In genomic region chr8:105471314-105472015, GRCm38 (mm10) we compare ENCODE assay signal across 8 mouse cellular contexts. TPM values are rescaled to one million over a fixed set of nuclear protein-coding genes. Genes with fewer than 3 reads are reported as not detected.
A peak's percentile ranks its signal among the peaks of the same experiment; 100 is the strongest.
DNase-seq lines count a peak whose midpoint lies in the region; ATAC-seq and TF ChIP-seq lines count a peak whose summit lies in the region.

Tppp3 (minus strand) TSS chr8:105471526.

- H3K4me1 ChIP-seq in hindbrain, postnatal 0 days (ENCODE audit: insufficient read depth, low read length): peaks cover 46% of the 10 kb centered on the region

- peaks cover 10% of the 10 kb centered on the region; the same call in 1 of the 2 replicates for H3K36me3 ChIP-seq in hindbrain, postnatal 0 days (ENCODE audit: insufficient read depth, low read length)

- peak within 1 kb of the TSS; percentile 47 for H3K9ac ChIP-seq in hindbrain, postnatal 0 days (replicated peaks; ENCODE audit: low read length)

- WGBS in hindbrain, postnatal 0 days: 6% methylated on average over 25 of the region's 25 CpGs

- no peaks in the 10 kb centered on the region for H3K9me3 ChIP-seq in hindbrain, postnatal 0 days (ENCODE audit: low read length)

- H3K27ac ChIP-seq in hindbrain, postnatal 0 days: peak within 1 kb of the TSS; percentile 81

- no peaks in the 10 kb centered on the region for H3K27me3 ChIP-seq in hindbrain, postnatal 0 days (ENCODE audit: insufficient read depth, low read length)

- peak within 1 kb of the TSS; percentile 35 for H3K4me3 ChIP-seq in hindbrain, postnatal 0 days (ENCODE audit: low read length)

- ATAC-seq in hindbrain, postnatal 0 days: peak; percentile 90
- peak; percentile 88 for ATAC-seq in megakaryocyte, adult 5-6 weeks (ENCODE audit: poor library complexity, severe bottlenecking)

- peak within 1 kb of the TSS; percentile 67 for H3K4me2 ChIP-seq in hindbrain, postnatal 0 days (ENCODE audit: low read depth, low read length)

- peak; percentile 72 for TF ChIP-seq CTCF in hindbrain, postnatal 0 days (IDR thresholded peaks at IDR 0.05; ENCODE audit: low read depth)

- peak; percentile 95 for DNase-seq in adrenal gland, postnatal 14 days
- peak; percentile 98 for DNase-seq in embryo, embryonic 10.5 days (ENCODE audit: low spot score)
- DNase-seq in gastrocnemius, postnatal 10 days: peak; percentile 94
- peak; percentile 94 for DNase-seq in hindbrain, postnatal 0 days (ENCODE audit: low spot score)
- peak; percentile 70 to 86 for DNase-seq in left cerebral cortex, adult 8-10 months (ENCODE audit: low spot score in 2 of 2)
- peak; percentile 88 for DNase-seq in right cerebral cortex, adult 18-20 months
- DNase-seq in urinary bladder, postnatal 14 days (ENCODE audit: low spot score): peak; percentile 91

RNA-seq across cellular contexts. Expression of gene Tppp3, which starts in this region (rescaled TPM):
- total RNA-seq in adrenal gland, postnatal 14 days (2021): 42.6 and 57.0 TPM in 2 replicates
- 100 to 1,000 TPM; 260 to 285 TPM for total RNA-seq in gastrocnemius, postnatal 10 days (2021)
- total RNA-seq in hindbrain, postnatal 0 days (2014; rRNA removed): 106 and 108 TPM in 2 replicates
- 197 and 201 TPM in 2 replicates for polyA plus RNA-seq in hindbrain, postnatal 0 days (2015; fragmentation: Nextera tagmentation; extraction: Ambion mirVana)
- total RNA-seq in left cerebral cortex, adult 8-10 months (2022): 10 to 100 TPM; 59.3 to 66.5 (median 60.9) TPM
- total RNA-seq in megakaryocyte, adult 5-6 weeks (2015): 2.5 and 2.9 TPM in 2 replicates
- 6.5 and 13.4 TPM in 2 replicates for total RNA-seq in megakaryocyte, adult 5-6 weeks (2017)

Comparison
In these comparisons a context has a peak if more than half of its experiments do, and no peak if none do; other contexts are left out.
1. Peak in every context shown above with its lines: DNase-seq, ATAC-seq, H3K4me3 ChIP-seq and H3K27ac ChIP-seq.